Mouse (Mus musculus) frontal cortex, postnatal 10 days (tissue): ENCODE measurements around the gene Lgals1.

Source experiments
- DNase-seq, 2 experiments: peaks; one replicate each; pipeline ENCODE4 v3.0.0; 2022; ENCODE audit warnings: low spot score in 2 of 2, mixed read lengths in 1 of 2

Gene Lgals1

DNA sequence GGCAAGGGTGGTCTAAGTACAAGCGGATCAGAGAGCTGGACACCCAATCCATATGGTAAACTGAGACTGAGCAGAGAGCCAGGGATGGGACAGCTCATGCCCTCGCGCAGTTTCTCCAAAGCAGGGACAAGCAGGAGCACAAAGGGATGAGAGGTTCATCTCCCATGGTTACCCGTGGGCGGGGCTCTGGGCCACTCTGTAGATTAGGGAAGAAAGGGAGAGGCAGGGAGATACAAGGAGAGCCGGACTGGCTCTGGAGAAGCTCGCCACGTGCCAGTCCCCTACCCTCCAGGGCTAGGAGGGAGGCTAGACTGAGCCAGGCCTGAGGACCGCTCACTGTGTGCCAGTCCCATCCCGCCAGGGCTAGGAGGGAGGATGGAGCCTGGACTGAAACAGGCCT, 10.8 kb downstream of the Lgals1 start:
- no peak for DNase-seq

DNA sequence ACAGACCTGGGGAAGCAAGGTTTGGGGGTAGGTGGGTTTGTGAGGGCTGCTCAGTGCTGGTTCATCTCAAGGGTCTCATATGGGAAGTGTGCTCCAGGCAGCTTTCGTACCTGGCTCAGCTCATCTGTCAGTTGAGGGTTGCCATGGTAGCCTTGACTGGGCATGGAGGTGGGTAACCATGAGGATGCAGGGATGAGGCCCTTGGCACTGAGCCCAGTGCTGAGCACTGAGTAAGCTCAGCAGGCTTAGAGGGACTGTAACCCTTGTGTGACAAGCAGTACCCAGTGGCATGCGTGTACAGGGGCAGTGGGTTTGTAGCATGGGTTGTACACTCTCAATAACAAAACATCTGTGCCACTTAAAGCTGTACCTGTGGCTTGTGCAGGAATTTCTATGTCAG, 11.4 kb downstream of the Lgals1 start:
- DNase-seq, result no peak

DNA sequence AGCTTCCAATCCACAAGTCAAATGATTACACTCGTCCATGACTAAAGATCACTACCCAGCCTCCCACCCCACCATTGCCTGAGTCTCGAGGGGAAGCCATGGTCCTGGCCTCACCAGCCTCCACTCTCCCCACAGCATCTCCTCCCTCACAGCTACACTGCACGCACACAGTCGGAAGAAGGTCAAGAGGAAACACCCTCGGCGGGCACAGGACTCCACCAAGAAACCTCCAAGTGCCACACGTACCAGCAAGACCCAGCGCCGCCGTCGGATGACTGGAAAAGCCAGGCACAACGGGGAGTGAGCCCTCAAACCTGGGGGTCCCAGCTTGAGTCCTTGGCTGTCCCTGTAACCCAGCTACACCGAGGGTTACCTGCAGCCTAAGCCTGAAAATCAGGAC, 13.8 kb downstream of the Lgals1 start:
- no peak for DNase-seq

DNA sequence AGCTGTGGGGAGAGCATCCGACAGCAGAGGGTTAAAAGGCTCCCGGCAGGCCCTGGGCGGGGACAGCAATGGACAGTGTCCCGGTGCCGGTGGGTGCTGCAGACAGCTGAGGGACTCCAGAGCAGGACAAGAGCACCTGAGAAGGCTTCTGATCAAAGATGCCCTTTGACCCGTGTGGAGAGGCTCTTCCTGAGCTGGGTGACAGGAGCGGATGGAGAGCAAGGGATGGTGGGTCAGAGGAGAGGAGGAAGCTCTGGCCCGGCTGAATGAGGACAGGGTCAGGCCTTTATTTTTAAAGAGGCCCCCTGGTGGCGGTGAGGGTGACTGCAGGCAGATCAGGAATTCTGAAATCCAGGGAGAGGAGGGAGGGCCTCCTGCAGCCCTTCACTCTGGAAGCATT, 16.1 kb downstream of the Lgals1 start:
- DNase-seq, result peak; percentile 63 to 78

DNA sequence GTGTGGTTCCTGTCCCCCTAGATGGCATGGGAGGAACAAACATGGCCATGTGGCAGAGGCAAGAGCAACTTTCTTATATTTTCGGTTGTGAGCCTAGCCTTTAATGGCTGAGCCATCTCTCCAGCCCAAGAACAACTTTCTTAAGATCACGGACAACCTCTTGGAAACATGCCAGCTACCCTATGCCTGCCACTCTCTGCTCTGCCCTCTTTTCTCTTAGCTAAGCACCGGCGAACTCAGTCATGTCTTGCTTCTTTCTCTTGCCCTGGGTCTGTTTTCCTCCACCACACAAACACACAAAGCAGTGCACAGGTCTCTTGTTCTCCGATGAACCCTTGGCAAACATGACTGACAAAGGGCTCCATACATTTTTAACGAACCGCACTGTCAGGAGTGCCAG, 19.7 kb downstream of the Lgals1 start:
- DNase-seq, result no peak

DNA sequence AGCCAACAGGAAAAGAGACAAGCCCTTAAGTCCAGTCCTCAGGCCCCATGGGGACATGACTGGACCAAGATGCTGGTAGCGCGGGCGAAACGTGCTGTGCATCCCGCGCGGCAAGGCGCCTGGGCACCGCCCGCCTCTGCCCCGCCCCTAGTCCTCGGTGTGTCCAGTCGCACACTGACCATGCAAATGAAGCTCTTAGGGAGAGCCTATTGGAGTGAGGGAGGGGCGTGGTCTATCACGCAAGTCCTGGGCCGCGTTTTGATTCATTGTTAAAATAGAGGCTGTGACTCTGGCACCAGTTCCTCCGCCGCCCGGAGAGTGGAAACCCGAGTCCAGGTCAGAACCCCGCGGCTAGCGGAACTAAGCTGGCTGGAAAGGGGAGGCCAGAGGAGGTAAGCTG, 21.1 kb downstream of the Lgals1 start, which contains the start of gene Triobp:
Gene Triobp, plus strand, starts transcription at position 68 of the 400 bp plus-strand sequence.
- peak; percentile 81 to 83 for DNase-seq

DNA sequence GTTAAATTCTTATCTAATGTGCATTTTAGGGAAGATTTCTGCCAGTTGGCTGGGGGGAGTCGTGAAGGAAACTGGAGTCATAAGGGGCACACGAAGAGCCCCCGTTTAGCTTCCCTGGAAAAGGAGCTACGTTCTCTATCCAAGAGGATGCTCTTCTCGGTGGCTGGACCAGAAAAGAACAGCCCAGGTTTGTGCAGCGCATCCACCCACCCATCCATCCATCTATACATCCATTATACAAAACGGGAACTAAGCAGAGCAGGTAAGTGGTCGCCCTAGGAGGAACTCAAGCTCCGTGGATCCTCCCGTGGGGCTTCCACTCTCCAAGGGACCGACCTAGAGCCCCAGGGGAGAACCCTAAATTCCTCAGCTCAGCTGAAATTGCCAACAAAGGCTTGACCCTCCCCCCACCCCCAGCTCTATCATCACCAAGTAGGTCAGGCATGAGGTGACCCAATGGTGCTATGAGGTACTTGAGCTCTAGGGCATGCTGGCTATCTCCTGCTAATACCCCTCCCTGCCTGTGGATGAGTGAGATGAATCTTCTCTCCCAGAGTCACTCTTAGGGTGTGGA, 21.7 kb downstream of the Lgals1 start:
- DNase-seq, result no peak

DNA sequence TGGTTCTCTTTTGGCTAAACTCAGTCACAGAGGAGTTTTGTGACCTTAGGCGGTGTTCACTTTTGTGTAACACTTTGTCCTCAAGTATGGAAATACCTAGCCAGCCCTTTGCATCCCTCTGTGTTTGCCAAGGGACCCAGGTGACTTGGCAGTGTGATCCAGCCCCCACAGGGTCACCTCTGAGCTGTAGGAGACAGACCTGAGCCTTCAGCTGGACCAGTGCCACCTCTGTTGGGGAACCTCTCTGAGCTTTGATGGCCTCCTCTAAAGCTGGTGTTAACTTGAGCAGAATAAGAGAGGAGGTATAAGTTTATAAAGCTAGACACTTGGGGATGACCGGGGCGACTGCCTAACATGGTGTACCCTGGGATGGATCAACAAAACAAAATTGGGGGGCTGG, 22.4 kb downstream of the Lgals1 start:
- DNase-seq, result no peak

DNA sequence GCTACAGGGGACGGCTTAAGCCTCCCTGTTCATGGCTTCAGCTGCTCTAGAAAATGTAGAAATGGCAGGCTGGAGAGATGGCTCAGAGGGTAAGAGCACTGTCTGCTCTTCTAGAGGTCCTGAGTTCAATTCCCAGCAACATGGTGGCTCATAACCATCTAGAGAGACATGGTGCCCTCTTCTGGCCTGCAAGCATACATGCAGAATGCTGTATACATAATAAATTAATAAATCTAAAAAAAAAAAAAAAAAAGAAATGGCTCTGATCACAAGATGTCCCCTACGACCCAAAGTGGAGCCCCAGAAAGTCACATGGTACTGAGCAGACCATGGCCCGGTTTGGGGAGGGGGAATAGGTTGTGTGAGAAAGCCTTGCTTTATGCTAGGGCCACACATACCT, 29.1 kb downstream of the Lgals1 start:
- no peak for DNase-seq

DNA sequence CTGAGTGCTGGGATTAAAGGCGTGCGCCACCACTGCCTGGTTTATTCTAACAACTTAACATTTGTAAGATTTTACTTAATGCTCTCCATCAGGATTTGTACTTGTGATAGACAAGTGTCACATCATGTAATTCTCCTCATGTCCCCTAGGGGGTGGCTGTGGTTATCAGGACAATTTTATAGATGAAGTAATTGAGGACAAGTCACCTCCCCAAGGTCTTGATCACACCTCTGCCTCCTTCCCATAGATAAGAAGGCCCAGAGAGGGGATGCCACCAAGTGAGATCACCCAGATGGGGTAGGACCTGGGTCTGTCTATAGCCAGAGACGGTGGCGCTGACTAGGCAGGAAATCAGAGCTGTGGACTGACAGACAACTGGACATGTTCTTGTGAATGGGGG, 29.8 kb downstream of the Lgals1 start:
- DNase-seq, result no peak

DNA sequence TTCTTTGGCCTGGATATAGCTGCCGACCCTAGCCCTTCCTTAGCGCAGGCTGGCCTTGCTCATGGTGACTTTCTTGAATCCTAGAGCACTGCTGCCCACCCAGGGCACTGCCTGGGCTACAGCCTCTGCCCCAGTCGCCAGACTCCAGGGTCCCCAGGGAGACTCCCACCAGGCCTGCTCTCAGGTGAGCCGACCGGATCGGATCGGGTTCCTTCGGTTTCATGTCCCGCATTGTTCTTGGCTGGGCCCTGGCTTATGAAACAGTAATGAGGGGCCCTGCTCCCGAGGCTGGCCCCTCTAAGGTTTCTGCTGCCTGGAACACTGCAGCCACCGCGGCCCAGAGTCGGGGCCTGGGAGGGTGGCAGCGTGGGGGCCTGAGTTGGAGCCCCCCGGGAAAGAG, 30.5 kb downstream of the Lgals1 start:
- no peak for DNase-seq

DNA sequence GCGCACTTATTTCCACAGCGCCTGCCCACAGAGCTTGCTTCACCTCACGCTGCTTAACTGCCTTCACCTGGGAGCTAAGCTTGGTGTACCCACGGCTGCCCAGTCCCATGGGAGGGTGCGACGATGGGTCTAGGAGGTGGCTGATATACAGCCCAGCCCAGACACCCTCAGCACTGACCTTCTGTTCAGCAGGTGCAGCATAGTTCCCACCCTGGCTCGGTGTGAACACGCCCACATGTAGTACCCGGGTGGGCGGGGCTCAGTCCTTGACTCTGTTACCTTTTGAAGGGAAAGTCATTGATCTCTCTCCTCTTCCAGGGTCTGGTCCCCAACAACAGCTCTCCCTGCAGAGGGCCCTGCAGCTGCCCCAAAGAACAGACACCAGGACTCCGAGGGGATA, 33.0 kb downstream of the Lgals1 start:
- DNase-seq, result no peak

DNA sequence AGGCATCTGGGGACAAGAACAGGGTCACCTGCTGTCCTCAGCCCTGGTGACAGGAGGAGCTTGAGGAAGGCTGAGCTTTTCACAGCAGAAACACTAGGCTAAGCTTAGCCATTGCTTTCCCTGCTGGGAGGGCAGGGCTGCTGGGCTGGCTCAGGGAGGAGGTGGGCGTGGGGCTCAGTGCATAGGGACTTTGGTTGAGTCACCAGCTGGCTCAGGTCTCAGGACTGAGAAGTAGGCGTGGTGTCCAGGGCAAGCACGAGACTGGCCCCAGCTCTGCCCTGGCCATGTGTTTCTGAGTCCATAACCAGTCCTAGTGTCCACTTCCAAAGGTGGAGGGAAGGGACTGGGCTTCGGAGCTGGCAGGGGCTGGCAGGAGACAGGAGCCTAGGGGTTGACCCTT, 33.6 kb downstream of the Lgals1 start:
- DNase-seq, result no peak

DNA sequence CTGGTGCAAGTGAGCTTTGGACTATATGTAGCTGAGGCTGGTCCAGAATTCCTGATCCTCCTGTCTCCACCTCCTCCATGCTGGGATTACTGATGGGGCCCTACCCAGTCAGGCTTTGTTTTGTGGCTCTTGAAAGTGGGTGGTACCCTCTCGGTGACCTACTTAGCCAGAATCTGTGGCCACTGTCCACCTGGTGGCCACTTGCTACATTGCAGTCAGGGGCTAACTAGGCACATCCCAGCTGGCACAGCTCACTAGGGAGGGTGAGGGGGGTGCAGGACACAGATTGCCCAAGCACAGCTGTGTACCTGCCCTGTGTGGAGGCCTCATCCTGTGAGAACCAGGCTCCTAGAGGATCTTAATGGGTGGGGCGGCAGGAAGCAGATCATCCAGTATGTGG, 36.4 kb downstream of the Lgals1 start:
- DNase-seq, result peak in 1 of 2 experiments; percentile 39

DNA sequence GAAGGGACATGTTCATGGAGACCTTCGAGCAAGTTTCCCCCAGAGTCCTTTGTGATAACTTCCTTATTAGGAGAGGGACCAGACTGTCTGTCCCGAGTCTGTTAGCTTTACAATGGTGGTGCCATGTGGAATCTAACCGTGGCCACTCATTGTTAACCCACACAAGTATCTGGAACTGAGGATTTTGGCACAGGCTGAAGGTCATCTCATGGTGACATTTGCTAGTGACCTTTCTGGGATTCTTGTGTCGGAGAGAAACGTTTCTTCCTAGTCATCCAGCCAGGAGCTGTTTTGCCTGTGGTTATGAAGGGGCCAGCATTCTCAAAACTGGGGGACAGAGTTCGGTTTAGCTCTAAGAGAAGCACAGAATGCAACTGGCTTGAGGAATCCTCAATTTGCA, 45.1 kb downstream of the Lgals1 start:
- DNase-seq, result no peak

DNA sequence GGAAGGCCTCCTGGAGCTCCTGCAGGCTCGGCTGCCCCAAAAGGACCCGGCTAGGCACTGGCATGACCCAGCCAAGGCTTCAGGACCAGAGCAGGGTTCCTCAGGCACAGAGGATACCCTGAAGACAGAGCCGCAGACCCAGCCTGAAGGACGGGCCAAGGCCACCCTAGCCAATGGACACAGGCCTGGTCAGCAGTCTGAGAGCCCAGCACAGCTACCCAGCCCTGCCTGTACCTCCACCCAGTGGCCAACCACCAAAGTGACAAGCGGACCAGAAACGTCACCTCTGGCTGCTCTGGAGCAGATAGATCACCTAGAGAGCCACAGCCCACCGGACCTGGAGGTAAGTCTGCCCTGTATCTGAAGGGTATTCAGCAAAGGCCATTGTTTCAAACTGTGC, 47.4 kb downstream of the Lgals1 start:
- no peak for DNase-seq

DNA sequence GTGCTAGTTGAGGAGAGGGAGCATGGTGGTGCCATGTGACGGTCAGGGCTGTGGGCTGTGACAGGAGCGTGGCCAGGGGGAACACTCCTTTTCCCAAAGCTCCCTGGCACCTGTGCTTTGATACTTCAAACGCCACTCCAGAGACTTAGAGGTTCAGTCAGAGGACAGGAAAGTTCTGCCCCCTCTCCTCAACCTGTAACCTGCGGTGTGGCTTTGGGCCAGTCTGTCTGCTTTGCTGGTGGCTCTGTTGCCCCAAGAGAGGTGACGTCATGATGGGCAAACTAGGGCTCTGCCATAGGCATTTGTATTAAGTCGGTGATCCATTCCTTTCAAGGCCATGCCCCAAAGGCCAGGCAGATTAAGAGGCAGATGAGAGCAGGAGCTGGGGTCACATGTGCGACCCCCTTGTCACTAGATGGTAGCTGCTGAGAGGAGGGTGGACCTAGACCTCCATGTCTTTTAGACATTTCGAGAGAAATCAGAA, 51.2 kb downstream of the Lgals1 start:
- no peak for DNase-seq

DNA sequence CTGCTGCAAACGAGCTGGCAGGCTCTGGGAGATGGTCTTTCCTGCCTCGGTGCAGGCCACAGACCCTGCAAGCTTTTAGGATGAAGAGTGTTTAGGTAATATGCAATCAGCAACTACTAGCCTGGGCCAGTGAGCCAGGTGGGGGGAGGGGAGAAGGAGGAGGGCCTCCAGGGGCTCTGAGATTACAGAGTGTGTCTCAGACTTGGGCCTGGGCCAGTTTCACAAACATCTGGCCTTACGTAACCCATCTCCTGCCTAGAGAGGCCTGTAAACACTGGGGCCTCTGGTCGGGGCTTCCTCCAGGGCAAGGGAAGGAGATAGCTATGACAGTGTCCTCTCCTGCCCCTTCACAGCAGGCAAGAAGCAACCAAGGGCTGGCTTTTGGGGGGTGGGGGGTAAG, 52.4 kb downstream of the Lgals1 start:
- no peak for DNase-seq
